Comparison of ENCODE assay signal across 19 mouse cellular contexts in the genomic region with DNA sequence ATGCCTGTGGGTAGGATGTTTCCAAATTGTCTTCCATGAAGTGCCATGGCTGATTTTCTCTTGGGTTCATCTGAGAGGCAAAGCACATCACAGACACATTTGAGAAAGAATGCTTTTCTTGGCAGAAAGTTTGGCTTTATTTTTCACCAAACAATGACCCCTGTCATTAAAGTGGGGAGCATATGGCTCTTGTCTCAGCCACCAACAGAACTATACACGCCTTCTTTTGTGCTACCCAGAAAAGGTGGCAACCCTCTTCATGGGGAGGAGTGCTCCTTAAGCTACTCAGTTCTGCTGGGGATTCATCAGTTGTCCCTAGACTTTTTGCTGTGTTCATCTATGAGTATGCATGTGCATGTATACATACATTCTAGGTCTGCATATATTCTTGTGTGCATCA.
"Had no signal": no experiment of that assay in that cellular context is flagged by ENCODE, and none has a peak within 500 bp of the region (broad histone marks: within the 10 kb centered on the region; RNA-seq: fewer than 3 reads in every experiment).

No protein-coding gene starts in this region.

- H3K36me3 ChIP-seq: liver, embryonic 13.5 days; midbrain, embryonic 12.5 days; midbrain, embryonic 15.5 days; neural tube, embryonic 12.5 days; neural tube, embryonic 15.5 days had no signal

- H3K4me1 ChIP-seq: liver, embryonic 13.5 days; midbrain, embryonic 12.5 days; midbrain, embryonic 15.5 days; neural tube, embryonic 12.5 days had no signal

- H3K27me3 ChIP-seq: liver, embryonic 13.5 days; midbrain, embryonic 12.5 days; midbrain, embryonic 15.5 days; neural tube, embryonic 12.5 days; neural tube, embryonic 15.5 days had no signal

- H3K4me2 ChIP-seq: liver, embryonic 13.5 days; midbrain, embryonic 12.5 days; midbrain, embryonic 15.5 days; neural tube, embryonic 12.5 days; neural tube, embryonic 15.5 days had no signal

- H3K4me3 ChIP-seq: layer of hippocampus, adult 2 months; liver, embryonic 13.5 days; midbrain, embryonic 12.5 days; midbrain, embryonic 15.5 days; neural tube, embryonic 12.5 days; neural tube, embryonic 15.5 days had no signal

- ATAC-seq: inflammation-experienced regulatory T-cells, adult 6 months; intestine, embryonic 16.5 days; midbrain, embryonic 15.5 days had no signal

- H3K9me3 ChIP-seq: liver, embryonic 13.5 days; midbrain, embryonic 12.5 days; midbrain, embryonic 15.5 days; neural tube, embryonic 15.5 days had no signal

- DNase-seq: kidney, adult 2 months; kidney, postnatal 25 days; layer of hippocampus, adult 9-11 months; liver, embryonic 13.5 days; right cerebral cortex, adult 18-20 months; right cerebral cortex, postnatal 14 days; right cerebral cortex, postnatal 4 days; thymus, adult 2 months; thymus, postnatal 25 days had no signal

- H3K27ac ChIP-seq: kidney, postnatal 0 days; layer of hippocampus, adult 2 months; liver, embryonic 13.5 days; macrophage; midbrain, embryonic 12.5 days; midbrain, embryonic 15.5 days; neural tube, embryonic 12.5 days; stomach, postnatal 0 days had no signal

- H3K9ac ChIP-seq: liver, embryonic 13.5 days; midbrain, embryonic 12.5 days; midbrain, embryonic 15.5 days; neural tube, embryonic 12.5 days; neural tube, embryonic 15.5 days had no signal
